Mouse (Mus musculus) kidney, adult 2 months (tissue): ENCODE measurements around the gene Ddias. TPM values are rescaled to one million over a fixed set of nuclear protein-coding genes. Genes with fewer than 3 reads are reported as not detected.

Experiments
- DNase-seq: peaks from one replicate; pipeline ENCODE4 v3.0.0; 2021
- H3K27ac ChIP-seq: fragments of 200-500 bp; 2 replicates; pipeline ENCODE4 v1.5.1; 2012; ENCODE audit warnings: low read depth, low read length, control low read depth, inconsistent platforms; ENCODE audit not compliant: insufficient read depth
- H3K27me3 ChIP-seq: fragments of 200-500 bp; replicated peaks from 2 replicates; pipeline ENCODE4 v1.6.1; 2012; ENCODE audit warnings: mild to moderate bottlenecking, moderate library complexity, low read length, inconsistent platforms; ENCODE audit not compliant: control insufficient read depth, insufficient read depth
- H3K36me3 ChIP-seq: fragments of 200-500 bp; 2 replicates; pipeline ENCODE4 v1.6.1; 2012; ENCODE audit warnings: mild to moderate bottlenecking, moderate library complexity, low read length, inconsistent platforms; ENCODE audit not compliant: control insufficient read depth, insufficient read depth
- H3K4me1 ChIP-seq: fragments of 200-500 bp; 2 replicates; pipeline ENCODE4 v1.6.1; 2011; ENCODE audit warnings: low read length; ENCODE audit not compliant: control insufficient read depth, insufficient read depth
- H3K4me3 ChIP-seq: fragments of 200-500 bp; 2 replicates; pipeline ENCODE4 v1.5.1; 2011; ENCODE audit warnings: mild to moderate bottlenecking, low read depth, low read length, control low read depth; ENCODE audit not compliant: insufficient read depth
- CTCF ChIP-seq: fragments of 200-500 bp; conservative IDR thresholded peaks from 2 replicates; pipeline ENCODE4 v1.5.1; 2011; ENCODE audit warnings: low read depth, mild to moderate bottlenecking, control low read depth, low read length, moderate library complexity, mixed read lengths; ENCODE audit not compliant: insufficient read depth, insufficient read length
- POLR2A ChIP-seq: fragments of 200-500 bp; IDR thresholded peaks from one replicate; pipeline ENCODE4 v1.6.1; 2011; ENCODE audit warnings: low read depth, low read length, control low read depth
- WGBS: fragments of 180-500 bp; shearing (Covaris S2); methylation state at CpG from one replicate; pipeline ENCODE4 v1.1.7; 2018; 5-methylcytosine and 5-hydroxymethylcytosine counted together
- polyA plus RNA-seq: library from polyadenylated mRNA; depleted of rRNA; stranded (reverse); fragments of >200 nt; gene quantifications from 2 replicates; pipeline ENCODE4 v1.2.3, GENCODE M21; 2012; rRNA removed

Ddias gene
- polyA plus RNA-seq, 1 experiment: 0.06 TPM

- H3K27ac ChIP-seq: no peak overlapping the region
- H3K36me3 ChIP-seq: no peaks in the 10 kb centered on the region
- no peaks in the 10 kb centered on the region for H3K27me3 ChIP-seq
- 81% methylated on average over 9 of the region's 9 CpGs for WGBS
- DNase-seq: no peak
- H3K4me1 ChIP-seq: no peaks in the 10 kb centered on the region; the same call in 1 of the 2 replicates
- H3K4me3 ChIP-seq: no peak overlapping the region
- no peak for TF ChIP-seq POLR2A
- no peak for TF ChIP-seq CTCF
Observed at GRCm38 (mm10) chr7:92817886-92818285, 56.2 kb downstream of the Ddias start.

GRCm38 (mm10) chr7:92817242-92817641 is 56.8 kb downstream of the Ddias start:
- TF ChIP-seq CTCF: no peak
- no peak for TF ChIP-seq POLR2A
- DNase-seq: no peak
- WGBS: 79% methylated on average over 2 of the region's 2 CpGs
- Histone ChIP-seq H3K27me3 (no peaks in the 10 kb centered on the region), H3K36me3 (no peaks in the 10 kb centered on the region), H3K4me1 (no peaks in the 10 kb centered on the region; the same call in 1 of the 2 replicates), H3K4me3 (no peak overlapping the region), H3K27ac (no peak overlapping the region)

GRCm38 (mm10) chr7:92811667-92812279 is 62.3 kb downstream of the Ddias start:
- Histone ChIP-seq H3K4me3 (no peak overlapping the region), H3K27ac (no peak overlapping the region), H3K36me3 (no peaks in the 10 kb centered on the region), H3K27me3 (no peaks in the 10 kb centered on the region), H3K4me1 (no peaks in the 10 kb centered on the region)
- no peak for TF ChIP-seq POLR2A
- TF ChIP-seq CTCF: no peak
- no peak for DNase-seq
- WGBS: 48% methylated on average over 7 of the region's 7 CpGs

Other genes with a start within 250 kb of the Ddias start
- gene Ankrd42, start 237.1 kb downstream of the Ddias start, polyA plus RNA-seq: 2.3 TPM in 2 replicates
- 15.5 and 17.5 TPM in 2 replicates for gene Pcf11, start 204.3 kb downstream of the Ddias start, polyA plus RNA-seq
- gene Rab30, start 132.6 kb downstream of the Ddias start, polyA plus RNA-seq: 1.0 and 1.3 TPM in 2 replicates
- 37.2 TPM in 2 replicates for gene Prcp, start 223 bp upstream of the Ddias start, polyA plus RNA-seq
- 0.63 and 1.4 TPM in 2 replicates for gene Fam181b, start 205.6 kb upstream of the Ddias start, polyA plus RNA-seq